Mouse (Mus musculus) thymus, adult 2 months (tissue): ENCODE data around the gene Pdss2.

ENCODE experiments used
- CTCF ChIP-seq: fragments of 200-500 bp; IDR thresholded peaks from 2 replicates; pipeline ENCODE4 v1.5.1; 2012; ENCODE audit warnings: mild to moderate bottlenecking, control low read depth, low read length, moderate library complexity, borderline replicate concordance; ENCODE audit not compliant: control insufficient read depth, poor library complexity, insufficient read depth; ENCODE audit errors: extremely low read depth
- POLR2A ChIP-seq: fragments of 200-500 bp; IDR thresholded peaks from 2 replicates; pipeline ENCODE4 v1.6.1; 2012; ENCODE audit warnings: mild to moderate bottlenecking, low read length, control low read depth, moderate library complexity; ENCODE audit not compliant: control insufficient read depth, poor library complexity, insufficient read depth; ENCODE audit errors: extremely low read depth

DNA sequence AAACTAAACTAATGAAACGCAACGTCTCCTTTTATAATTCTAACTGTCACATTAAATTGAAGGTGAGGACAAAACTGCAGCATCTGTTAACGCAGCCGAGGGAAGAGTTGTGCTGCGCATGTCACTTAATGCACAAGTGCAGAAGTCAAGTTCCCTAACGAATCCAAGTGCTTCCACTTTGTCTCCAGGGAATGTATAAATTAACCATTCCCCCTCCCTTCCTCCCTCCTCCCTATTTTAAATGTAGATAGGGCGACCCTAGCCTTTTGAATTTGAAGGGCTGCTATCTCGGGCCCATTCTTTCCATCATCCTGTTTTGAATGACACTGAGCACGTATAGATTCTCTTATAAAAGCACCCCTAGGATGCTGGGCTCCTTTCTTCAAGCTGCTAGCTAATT, 256.2 kb downstream of the Pdss2 start:
- TF ChIP-seq CTCF (no peak), POLR2A (no peak)
